Mouse (Mus musculus) ovary, adult 10 weeks (tissue): Measurements from ENCODE around the gene Ntn3. TPM values are rescaled to one million over a fixed set of nuclear protein-coding genes. Genes with fewer than 3 reads are reported as not detected.

Experiments
- polyA plus RNA-seq: library from polyadenylated mRNA; stranded (reverse); fragments of 350-450 nt; fragmentation: Illumina TruSeq; extraction: RNeasy Lipid Tissue Mini Kit (QIAGEN cat#74804); gene quantifications from one replicate; pipeline ENCODE4 v1.2.3, GENCODE M21; 2014

Ntn3 gene
- 0.48 TPM for polyA plus RNA-seq

GRCm38 (mm10) chr17:24209043-24209915 is at the start of gene Ntn3:
Gene Ntn3, minus strand, starts transcription at chr17:24209531.

GRCm38 (mm10) chr17:24251320-24252069 is 42.2 kb upstream of the Ntn3 start, which contains the start of gene Ccnf:
Gene Ccnf, minus strand, starts transcription at chr17:24251484.

DNA sequence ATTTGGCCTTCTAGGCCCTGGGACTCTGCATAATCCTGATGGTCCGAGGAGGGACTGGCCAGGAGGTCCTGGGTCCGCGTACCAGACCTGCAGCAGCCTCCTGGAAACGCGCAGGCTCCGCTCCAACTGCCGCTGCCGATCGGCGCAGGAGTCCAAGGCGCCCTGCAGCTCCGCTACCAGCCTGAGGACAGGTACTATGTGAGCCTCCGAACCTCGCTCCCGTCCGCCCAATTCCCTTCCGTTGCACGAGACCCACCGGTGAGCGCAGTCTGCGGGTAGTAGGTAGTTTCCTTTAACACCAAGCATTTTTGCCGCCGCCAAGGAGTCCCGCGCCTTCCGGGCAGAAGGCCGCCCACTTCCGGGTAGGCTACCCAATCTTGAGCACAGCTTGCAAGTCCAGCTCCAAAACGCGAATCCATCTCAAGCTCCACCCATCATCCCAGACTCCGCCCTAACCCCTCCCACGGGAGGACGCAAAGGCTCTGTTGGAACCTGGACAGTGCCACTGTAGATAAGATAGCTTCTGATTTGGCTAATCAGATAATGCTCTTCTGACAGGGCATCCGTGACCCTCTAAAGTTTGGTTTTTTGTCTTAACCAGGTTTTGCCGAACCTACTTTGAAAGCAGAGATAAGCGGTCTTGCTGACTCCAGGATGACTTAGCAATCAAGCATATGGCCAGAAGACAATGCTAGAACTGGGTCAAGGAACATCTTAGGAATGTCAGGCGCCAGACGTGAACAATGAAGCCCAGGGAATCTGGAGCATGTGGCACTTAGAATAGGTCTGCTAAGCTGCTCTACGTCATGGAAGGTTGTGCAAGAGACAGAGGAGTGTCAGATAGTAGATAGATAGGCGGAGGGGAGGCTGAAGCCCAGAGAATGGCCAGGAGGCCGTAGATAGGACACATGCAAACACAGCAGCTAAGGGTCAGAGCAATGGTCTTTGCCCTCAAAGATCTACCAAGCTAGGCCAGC is 11.4 kb upstream of the Ntn3 start, which contains the start of gene Tedc2:
Gene Tedc2 (minus strand): TSS at position 417 of the 977 bp plus-strand sequence.

GRCm38 (mm10) chr17:24205284-24205888 is 3.9 kb downstream of the Ntn3 start, which contains the start of gene Tbc1d24:
Gene Tbc1d24, minus strand, starts transcription at chr17:24205562.

DNA sequence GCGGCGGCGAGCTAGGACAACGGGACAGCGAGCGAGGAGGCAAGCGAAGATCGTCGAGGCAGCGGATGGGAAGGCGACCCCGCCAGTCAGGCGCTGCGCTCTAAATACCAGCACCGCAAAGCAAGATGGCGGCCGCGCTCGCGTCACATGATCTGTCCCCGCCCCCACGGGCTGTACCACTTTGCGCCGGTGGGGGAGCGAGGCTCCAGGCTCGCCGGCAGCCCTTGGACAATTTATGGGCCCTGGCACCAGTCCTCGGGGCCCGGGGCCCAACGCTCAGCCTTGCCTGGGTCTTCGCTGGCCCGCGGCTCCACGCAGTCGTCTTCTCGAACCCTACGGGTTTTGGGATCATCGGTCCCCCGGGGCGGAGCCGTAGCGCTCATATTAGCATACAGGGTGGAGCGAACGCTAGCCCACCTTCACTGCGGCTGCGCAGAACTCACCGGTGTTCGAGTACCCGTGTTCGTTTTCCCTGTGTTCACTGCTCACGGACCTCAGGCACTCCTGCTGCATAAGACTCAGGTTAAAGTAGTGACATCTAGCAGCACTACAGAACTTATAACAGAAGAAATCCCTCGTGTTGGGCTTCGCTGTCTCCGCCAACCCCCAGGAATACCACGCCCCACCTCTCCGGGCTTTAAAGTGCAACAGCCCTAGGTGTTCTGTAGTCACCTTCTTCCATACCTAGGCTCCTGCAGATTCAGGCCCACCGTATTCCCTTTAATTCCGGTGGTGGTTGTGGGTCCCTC is 39.8 kb downstream of the Ntn3 start, which contains the start of gene Atp6v0c:
Gene Atp6v0c (minus strand): TSS at position 386 of the 749 bp plus-strand sequence.

DNA sequence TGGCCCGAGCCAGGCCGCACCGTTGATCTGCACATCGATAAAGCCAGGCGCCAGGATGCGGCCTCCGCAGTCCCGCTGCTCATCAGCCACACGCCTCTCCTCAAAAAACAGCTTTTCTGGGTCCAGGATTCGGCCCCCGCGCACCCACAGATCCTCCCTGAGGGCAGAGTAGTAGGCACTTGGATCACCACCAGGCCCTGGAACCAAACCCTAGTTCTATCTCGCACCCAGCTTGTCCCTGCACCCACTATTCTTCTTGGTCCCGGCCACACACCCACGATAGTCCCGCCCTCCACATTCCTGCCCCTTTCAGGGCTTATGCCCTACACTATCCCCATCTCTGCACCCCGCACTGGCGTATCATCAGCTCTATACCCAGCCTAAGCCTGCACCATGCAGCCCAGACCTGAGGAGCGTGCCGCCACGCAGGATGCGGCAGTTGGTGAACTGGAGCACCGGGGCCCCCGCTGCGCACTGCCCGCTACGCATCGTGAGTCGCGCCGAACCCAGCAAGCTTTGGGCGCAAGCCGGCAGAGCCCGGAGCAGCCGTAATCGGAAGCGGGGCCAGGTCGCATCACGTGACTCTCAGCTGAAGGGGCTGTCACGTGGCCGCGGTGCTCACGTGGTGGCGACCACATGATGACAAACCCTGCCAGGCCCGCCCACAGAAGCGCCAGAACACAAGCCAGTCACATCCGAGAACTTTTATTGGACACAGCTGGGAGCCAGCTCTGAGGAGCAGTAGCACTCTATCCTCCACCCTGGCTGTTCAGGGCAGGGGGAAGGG is 46.0 kb downstream of the Ntn3 start, which contains the start of gene Amdhd2:
Gene Amdhd2 (minus strand): TSS at position 591 of the 787 bp plus-strand sequence.

Other genes starting within 250 kb of the Ntn3 start
- gene Prss30, start 229.0 kb downstream of the Ntn3 start, polyA plus RNA-seq, result 0.43 TPM
- not detected for gene Prss22, start 211.4 kb downstream of the Ntn3 start, polyA plus RNA-seq
- not detected for gene Prss27, start 171.4 kb downstream of the Ntn3 start, polyA plus RNA-seq
- 64.0 TPM for gene Kctd5, start 136.0 kb downstream of the Ntn3 start, polyA plus RNA-seq
- 52.1 TPM for gene Pdpk1, start 58.6 kb downstream of the Ntn3 start, polyA plus RNA-seq
- not detected for gene Amdhd2, start 45.8 kb downstream of the Ntn3 start, polyA plus RNA-seq
- 42.9 TPM for gene Atp6v0c, start 39.8 kb downstream of the Ntn3 start, polyA plus RNA-seq
- gene Tbc1d24, start 4.0 kb downstream of the Ntn3 start, polyA plus RNA-seq, result 18.2 TPM
- 4.7 TPM for gene Tedc2, start 11.3 kb upstream of the Ntn3 start, polyA plus RNA-seq
- gene Ccnf, start 42.0 kb upstream of the Ntn3 start, polyA plus RNA-seq, result 5.2 TPM
- not detected for gene Abca17, start 141.5 kb upstream of the Ntn3 start, polyA plus RNA-seq
- 1.7 TPM for gene Abca3, start 142.4 kb upstream of the Ntn3 start, polyA plus RNA-seq
- gene Rnps1, start 205.0 kb upstream of the Ntn3 start, polyA plus RNA-seq, result 81.8 TPM
- gene Eci1, start 217.1 kb upstream of the Ntn3 start, polyA plus RNA-seq, result 15.1 TPM
- gene Dnase1l2, start 233.6 kb upstream of the Ntn3 start, polyA plus RNA-seq, result not detected